Mouse (Mus musculus): ENCODE data around the gene Tmc5. TPM values are rescaled to one million over a fixed set of nuclear protein-coding genes. Genes with fewer than 3 reads are reported as not detected.

Tmc5 gene
- total and polyA plus RNA-seq, 3 experiments = not detected

- Histone ChIP-seq H3K4me1 (ENCODE audit: control insufficient read depth in 1 of 2, insufficient read depth in 2 of 2, low read length in 2 of 2) (no peaks in the 10 kb centered on the region), H3K79me2 (ENCODE audit: control insufficient read depth, insufficient read depth, low read length, poor library complexity) (no peaks in the 10 kb centered on the region), H3K4me3 (ENCODE audit: control insufficient read depth in 1 of 2, insufficient read depth in 1 of 2, low read depth in 2 of 2, low read length in 2 of 2) (no peak overlapping the region), H3K9me3 (replicated peaks; ENCODE audit: insufficient read depth, low read length) (no peaks in the 10 kb centered on the region), H3K27ac (ENCODE audit: control insufficient read depth, low read depth, low read length) (no peak overlapping the region), H3K9ac (ENCODE audit: control insufficient read depth, low read depth, low read length, poor library complexity, severe bottlenecking) (no peak overlapping the region), H3K27me3 (ENCODE audit: control insufficient read depth in 1 of 2, insufficient read depth in 2 of 2, low read length in 2 of 2) (peaks cover 0 to 2% of the 10 kb centered on the region in 2 experiments; a peak in 1 of 4 replicates), H3K36me3 (ENCODE audit: control insufficient read depth in 1 of 2, insufficient read depth in 2 of 2, low read length in 2 of 2) (no peaks in the 10 kb centered on the region)
- DNase-seq (ENCODE audit: low read depth, low spot score) = no peak
- TF ChIP-seq RCOR1 (IDR thresholded peaks at IDR 0.05; ENCODE audit: low read depth, low read length) (no peak), ETS1 (IDR thresholded peaks at IDR 0.05; ENCODE audit: low read depth, low read length) (no peak), MAZ (IDR thresholded peaks at IDR 0.05; ENCODE audit: low read depth, low read length) (no peak), TBP (IDR thresholded peaks at IDR 0.05; ENCODE audit: low read depth, low read length) (no peak), E2F4 (IDR thresholded peaks at IDR 0.05; ENCODE audit: borderline replicate concordance, low read depth, low read length) (no peak), JUND (IDR thresholded peaks at IDR 0.05; ENCODE audit: low read depth, low read length) (no peak), KAT2A (conservative IDR thresholded peaks at IDR 0.05; ENCODE audit: low read depth, low read length) (no peak), MYB (IDR thresholded peaks at IDR 0.05; ENCODE audit: low read depth, low read length) (no peak), ZNF384 (IDR thresholded peaks at IDR 0.05; ENCODE audit: low read depth, low read length) (no peak), HCFC1 (IDR thresholded peaks at IDR 0.05; ENCODE audit: low read depth, low read length) (no peak), BHLHE40 (IDR thresholded peaks at IDR 0.05; ENCODE audit: borderline replicate concordance, low read depth, low read length) (no peak), EP300 (IDR thresholded peaks at IDR 0.05; ENCODE audit: low read depth in 1 of 2, low read length in 2 of 2) (no peak), USF2 (IDR thresholded peaks at IDR 0.05; ENCODE audit: borderline replicate concordance in 1 of 2, insufficient read depth in 1 of 2, low read depth in 1 of 2, low read length in 2 of 2) (no peak), MYC (IDR thresholded peaks at IDR 0.05; ENCODE audit: low read depth, low read length) (no peak), POLR2AphosphoS2 (IDR thresholded peaks at IDR 0.05; ENCODE audit: low read length) (no peak), MXI1 (IDR thresholded peaks at IDR 0.05; ENCODE audit: low read depth, low read length) (no peak), POLR2AphosphoS5 (IDR thresholded peaks at IDR 0.05; ENCODE audit: borderline replicate concordance, low read depth, low read length) (no peak), MAFK (IDR thresholded peaks at IDR 0.05; ENCODE audit: borderline replicate concordance, low read depth, low read length) (no peak), TAL1 (IDR thresholded peaks at IDR 0.05; ENCODE audit: low read length) (no peak), USF1 (IDR thresholded peaks at IDR 0.05; ENCODE audit: low read depth, low read length) (no peak)
Observed at GRCm38 (mm10) chr7:118633951-118634350, 36.9 kb downstream of the Tmc5 start.

GRCm38 (mm10) chr7:118637466-118637865 lies 40.4 kb downstream of the Tmc5 start:
- Histone ChIP-seq H3K9me3 (replicated peaks; ENCODE audit: insufficient read depth, low read length) (no peaks in the 10 kb centered on the region), H3K4me1 (ENCODE audit: control insufficient read depth in 1 of 2, insufficient read depth in 2 of 2, low read length in 2 of 2) (no peaks in the 10 kb centered on the region), H3K79me2 (ENCODE audit: control insufficient read depth, insufficient read depth, low read length, poor library complexity) (no peaks in the 10 kb centered on the region), H3K36me3 (ENCODE audit: control insufficient read depth in 1 of 2, insufficient read depth in 2 of 2, low read length in 2 of 2) (no peaks in the 10 kb centered on the region), H3K27me3 (ENCODE audit: control insufficient read depth in 1 of 2, insufficient read depth in 2 of 2, low read length in 2 of 2) (peaks cover 0 to 2% of the 10 kb centered on the region in 2 experiments; a peak in 1 of 4 replicates), H3K4me3 (ENCODE audit: control insufficient read depth in 1 of 2, insufficient read depth in 1 of 2, low read depth in 2 of 2, low read length in 2 of 2) (no peak overlapping the region), H3K9ac (ENCODE audit: control insufficient read depth, low read depth, low read length, poor library complexity, severe bottlenecking) (no peak overlapping the region), H3K27ac (ENCODE audit: control insufficient read depth, low read depth, low read length) (no peak overlapping the region)
- peak; percentile 13 for DNase-seq (ENCODE audit: low read depth, low spot score)
- no peak for TF ChIP-seq NRF1 (IDR thresholded peaks at IDR 0.05; ENCODE audit: insufficient read depth, low read depth, low read length, poor library complexity, severe bottlenecking)
- no peak for TF ChIP-seq NELFE (IDR thresholded peaks at IDR 0.05; ENCODE audit: low read depth, low read length)
- TF ChIP-seq JUND (IDR thresholded peaks at IDR 0.05; ENCODE audit: low read depth, low read length) = no peak
- no peak for TF ChIP-seq SIN3A (IDR thresholded peaks at IDR 0.05; ENCODE audit: low read length)
- no peak for TF ChIP-seq ELF1 (IDR thresholded peaks at IDR 0.05; ENCODE audit: low read depth, low read length)
- no peak for TF ChIP-seq SMC3 (IDR thresholded peaks at IDR 0.05; ENCODE audit: low read depth, low read length)
- TF ChIP-seq MXI1 (IDR thresholded peaks at IDR 0.05; ENCODE audit: low read depth, low read length) = no peak
- no peak for TF ChIP-seq USF1 (IDR thresholded peaks at IDR 0.05; ENCODE audit: low read depth, low read length)
- TF ChIP-seq TBP (IDR thresholded peaks at IDR 0.05; ENCODE audit: low read depth, low read length) = no peak
- TF ChIP-seq E2F4 (IDR thresholded peaks at IDR 0.05; ENCODE audit: borderline replicate concordance, low read depth, low read length) = no peak
- no peak for TF ChIP-seq POLR2A (IDR thresholded peaks at IDR 0.05; ENCODE audit: control insufficient read depth in 1 of 2, insufficient read depth in 1 of 2, low read depth in 1 of 2, low read length in 2 of 2, poor library complexity in 1 of 2)
- TF ChIP-seq MAZ (IDR thresholded peaks at IDR 0.05; ENCODE audit: low read depth, low read length) = no peak
- TF ChIP-seq MAFK (IDR thresholded peaks at IDR 0.05; ENCODE audit: borderline replicate concordance, low read depth, low read length) = no peak
- no peak for TF ChIP-seq MEF2A (IDR thresholded peaks at IDR 0.05; ENCODE audit: extremely low read depth, insufficient replicate concordance, low read depth, low read length, poor library complexity, severe bottlenecking)
- TF ChIP-seq CTCF (IDR thresholded peaks at IDR 0.05 in 2 of 3, conservative IDR thresholded peaks at IDR 0.05 in 1 of 3; ENCODE audit: control insufficient read depth in 1 of 3, insufficient read depth in 1 of 3, low read depth in 2 of 3, low read length in 3 of 3, poor library complexity in 1 of 3, severe bottlenecking in 1 of 3) = no peak
- TF ChIP-seq ZKSCAN1 (IDR thresholded peaks at IDR 0.05; ENCODE audit: low read depth, low read length) = no peak
- no peak for TF ChIP-seq EP300 (IDR thresholded peaks at IDR 0.05; ENCODE audit: low read depth in 1 of 2, low read length in 2 of 2)
- TF ChIP-seq POLR2AphosphoS2 (IDR thresholded peaks at IDR 0.05; ENCODE audit: low read length) = no peak
- no peak for TF ChIP-seq POLR2AphosphoS5 (IDR thresholded peaks at IDR 0.05; ENCODE audit: borderline replicate concordance, low read depth, low read length)
- no peak for TF ChIP-seq CHD2 (IDR thresholded peaks at IDR 0.05; ENCODE audit: low read length)
